Mouse (Mus musculus) midbrain, embryonic 14.5 days (tissue): ENCODE measurements at regions not wholly inside any gene's neighbourhood (a gene's known extent, or its start where the extent isn't known, plus 50 kb on each side); places are given as distances from the start of the nearest gene placed in this dataset.

Source experiments
- ATAC-seq: fragments of 200-750 bp; cut with Nextera tagmentation; 2 replicates; pipeline ENCODE4 v1.8.0; 2017; ENCODE audit warnings: moderate number of reproducible peaks, moderate library complexity; ENCODE audit not compliant: low FRiP score, low TSS enrichment
- DNase-seq: peaks from one replicate; pipeline ENCODE4 v3.0.0-alpha.2; 2015
- H3K27ac ChIP-seq: fragments of 300-500 bp; sonication (generic); replicated peaks from 2 replicates; pipeline ENCODE4 v1.5.1; 2014; ENCODE audit warnings: mild to moderate bottlenecking, low read depth, low read length, moderate library complexity
- H3K27me3 ChIP-seq: fragments of 300-500 bp; sonication (generic); 2 replicates; pipeline ENCODE4 v1.6.1; 2014; ENCODE audit warnings: low read length, control low read depth, mixed read lengths; ENCODE audit not compliant: control insufficient read depth, insufficient read depth
- H3K36me3 ChIP-seq: fragments of 300-500 bp; sonication (generic); 2 replicates; pipeline ENCODE4 v1.6.1; 2014; ENCODE audit warnings: low read length, control low read depth; ENCODE audit not compliant: control insufficient read depth, insufficient read depth
- H3K4me1 ChIP-seq: fragments of 300-500 bp; sonication (generic); 2 replicates; pipeline ENCODE4 v1.6.1; 2014; ENCODE audit warnings: mild to moderate bottlenecking, antibody characterized with exemption, low read length, control low read depth; ENCODE audit not compliant: control insufficient read depth, insufficient read depth
- H3K4me2 ChIP-seq: fragments of 300-500 bp; sonication (generic); 2 replicates; pipeline ENCODE4 v1.6.1; 2014; ENCODE audit warnings: mild to moderate bottlenecking, low read length, moderate library complexity
- H3K4me3 ChIP-seq: fragments of 300-500 bp; sonication (generic); replicated peaks from 2 replicates; pipeline ENCODE4 v1.5.1; 2014; ENCODE audit warnings: low read depth, low read length
- H3K9ac ChIP-seq: fragments of 300-500 bp; sonication (generic); replicated peaks from 2 replicates; pipeline ENCODE4 v1.6.1; 2014; ENCODE audit warnings: mild to moderate bottlenecking, low read length, moderate library complexity
- H3K9me3 ChIP-seq: fragments of 300-500 bp; sonication (generic); 2 replicates; pipeline ENCODE4 v1.6.1; 2016; ENCODE audit warnings: low read length, control low read depth, mixed read lengths; ENCODE audit not compliant: control insufficient read depth
- WGBS: fragments of 180-500 bp; shearing (Covaris S2); extraction: QIAGEN DNeasy Blood & Tissue Kit; methylation state at CpG from one replicate; pipeline ENCODE4 v1.1.7; 2014; 5-methylcytosine and 5-hydroxymethylcytosine counted together

DNA sequence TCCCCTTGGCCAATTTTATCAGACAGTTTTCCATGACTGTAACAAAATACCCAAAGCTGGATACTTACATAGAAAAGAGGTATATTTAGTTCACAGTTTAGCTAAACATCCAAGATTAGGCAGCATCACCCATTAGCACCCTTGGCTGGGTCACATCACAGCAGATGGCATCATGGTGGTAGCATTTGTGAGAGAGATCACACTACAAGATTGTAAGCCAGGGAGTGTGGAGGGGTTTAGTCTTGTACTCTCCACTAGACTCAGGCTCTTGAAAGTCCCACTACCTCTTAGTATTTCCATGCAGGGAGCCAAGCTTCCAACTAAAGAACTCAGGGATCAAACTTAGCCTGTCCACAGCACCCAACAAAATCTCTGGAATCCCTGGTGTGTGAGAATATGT is 218.2 kb downstream of the Sec61b start:
- no peak for ATAC-seq

GRCm38 (mm10) chr4:47693221-47693620 is 218.8 kb downstream of the Sec61b start:
- H3K27ac ChIP-seq: no peak overlapping the region
- H3K4me3 ChIP-seq: no peak overlapping the region
- no peak for ATAC-seq
- H3K27me3 ChIP-seq: no peaks in the 10 kb centered on the region
- no peak overlapping the region for H3K9ac ChIP-seq
- DNase-seq: no peak
- H3K9me3 ChIP-seq: no peaks in the 10 kb centered on the region
- no peaks in the 10 kb centered on the region for H3K36me3 ChIP-seq
- H3K4me2 ChIP-seq: no peak overlapping the region
- H3K4me1 ChIP-seq: no peaks in the 10 kb centered on the region
- 84% methylated on average over 12 of the region's 12 CpGs for WGBS

More for the DNA sequence above, 218.2 kb downstream of the Sec61b start:
- DNase-seq: no peak
- Histone ChIP-seq H3K9ac (no peak overlapping the region), H3K4me1 (no peaks in the 10 kb centered on the region), H3K27ac (no peak overlapping the region), H3K4me2 (no peak overlapping the region), H3K27me3 (no peaks in the 10 kb centered on the region), H3K9me3 (no peaks in the 10 kb centered on the region), H3K36me3 (no peaks in the 10 kb centered on the region), H3K4me3 (no peak overlapping the region)

DNA sequence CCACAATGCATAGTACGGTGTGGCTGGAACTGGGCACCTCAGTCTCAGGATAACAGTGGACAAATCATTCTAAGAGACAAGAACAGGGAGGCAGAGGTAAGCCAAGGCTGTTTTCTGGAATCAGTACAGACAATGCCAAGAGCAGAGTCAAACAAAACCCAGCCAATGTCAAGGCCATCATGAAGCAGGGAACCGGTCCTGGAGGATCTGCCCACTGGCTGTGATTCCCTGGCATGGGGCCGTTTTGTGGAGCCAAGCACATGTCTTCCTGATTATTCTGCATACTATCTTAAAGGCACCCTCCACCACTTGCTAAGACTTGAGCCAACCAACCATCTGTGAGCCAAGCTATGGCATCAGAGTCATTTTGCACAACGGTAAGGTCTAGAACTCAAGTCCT is 222.6 kb downstream of the Sec61b start:
- Histone ChIP-seq H3K4me1 (no peaks in the 10 kb centered on the region), H3K27ac (no peak overlapping the region), H3K4me2 (no peak overlapping the region), H3K9me3 (no peaks in the 10 kb centered on the region), H3K27me3 (no peaks in the 10 kb centered on the region), H3K4me3 (no peak overlapping the region), H3K36me3 (no peaks in the 10 kb centered on the region), H3K9ac (no peak overlapping the region)
- DNase-seq (no peak), ATAC-seq (no peak)
- 75% methylated on average over 4 of the region's 4 CpGs for WGBS

- WGBS: 40% methylated on average over 4 of the region's 4 CpGs
- H3K27ac ChIP-seq: no peak overlapping the region; the same call in 1 of the 2 replicates
- no peaks in the 10 kb centered on the region for H3K9me3 ChIP-seq
- no peak overlapping the region for H3K4me2 ChIP-seq
- DNase-seq (peak; percentile 68), ATAC-seq (peak; percentile 20; the same call in 1 of the 2 replicates)
- no peaks in the 10 kb centered on the region for H3K36me3 ChIP-seq
- no peak overlapping the region for H3K9ac ChIP-seq
- no peaks in the 10 kb centered on the region for H3K4me1 ChIP-seq
- H3K27me3 ChIP-seq: no peaks in the 10 kb centered on the region
- no peak overlapping the region for H3K4me3 ChIP-seq
Measured at GRCm38 (mm10) chr4:47698514-47698913, 224.1 kb downstream of the Sec61b start.

DNA sequence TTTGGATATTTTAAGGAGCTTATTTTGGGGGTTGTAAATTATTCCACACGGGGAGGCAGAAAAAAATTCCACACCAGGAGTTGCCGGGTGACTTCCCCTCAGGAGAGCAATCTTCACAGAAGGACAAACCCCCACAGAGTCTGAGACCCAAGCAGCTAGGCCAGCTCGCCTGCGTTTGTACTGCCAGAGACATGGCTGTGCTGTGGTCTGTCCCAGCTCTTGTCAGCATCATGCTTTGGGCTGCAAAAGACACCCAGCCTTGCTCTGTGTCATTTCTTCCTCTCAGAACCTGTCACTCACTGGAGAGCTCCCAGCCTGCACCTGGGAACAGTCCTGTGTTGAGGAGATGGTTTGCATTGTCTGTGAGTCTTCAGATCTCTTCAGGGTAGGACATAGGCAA is 224.5 kb downstream of the Sec61b start:
- Histone ChIP-seq H3K9ac (no peak overlapping the region), H3K4me3 (no peak overlapping the region), H3K4me2 (no peak overlapping the region), H3K27ac (peak overlapping the region; percentile 56), H3K4me1 (no peaks in the 10 kb centered on the region), H3K27me3 (no peaks in the 10 kb centered on the region), H3K9me3 (no peaks in the 10 kb centered on the region), H3K36me3 (no peaks in the 10 kb centered on the region)
- ATAC-seq (no peak), DNase-seq (peak; percentile 51)
- 31% methylated on average over 4 of the region's 4 CpGs for WGBS

DNA sequence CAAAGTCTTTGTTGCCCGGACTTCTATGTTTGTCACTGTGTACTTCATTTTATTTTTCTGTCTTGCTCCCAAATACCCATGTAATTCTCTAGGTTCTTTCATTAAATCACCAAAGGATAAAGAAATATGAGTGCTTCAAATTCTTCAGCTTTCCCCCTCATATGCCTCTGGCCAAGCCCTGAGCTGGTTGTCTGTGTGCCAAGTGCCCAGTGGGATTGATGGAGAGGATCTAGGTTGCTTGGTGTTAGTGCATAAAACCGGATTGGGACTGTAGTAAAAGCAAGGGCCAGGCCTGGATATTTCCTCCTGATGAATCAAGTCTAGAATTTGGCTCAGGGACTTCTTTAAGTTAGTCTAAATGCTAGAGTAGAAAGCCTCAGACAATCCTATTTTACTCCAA is 229.0 kb downstream of the Sec61b start:
- DNase-seq (no peak), ATAC-seq (no peak)
- Histone ChIP-seq H3K4me2 (no peak overlapping the region), H3K4me1 (no peaks in the 10 kb centered on the region), H3K4me3 (no peak overlapping the region), H3K9me3 (no peaks in the 10 kb centered on the region), H3K27me3 (no peaks in the 10 kb centered on the region), H3K27ac (no peak overlapping the region), H3K9ac (no peak overlapping the region), H3K36me3 (no peaks in the 10 kb centered on the region)
- 92% methylated on average over 2 of the region's 2 CpGs for WGBS

GRCm38 (mm10) chr4:47704607-47705006 is 230.1 kb downstream of the Sec61b start:
- Histone ChIP-seq H3K9ac (no peak overlapping the region), H3K4me3 (no peak overlapping the region), H3K36me3 (no peaks in the 10 kb centered on the region), H3K27me3 (no peaks in the 10 kb centered on the region), H3K9me3 (no peaks in the 10 kb centered on the region), H3K27ac (no peak overlapping the region), H3K4me1 (no peaks in the 10 kb centered on the region), H3K4me2 (no peak overlapping the region)
- no peak for ATAC-seq
- 88% methylated on average over 4 of the region's 4 CpGs for WGBS
- DNase-seq: no peak

DNA sequence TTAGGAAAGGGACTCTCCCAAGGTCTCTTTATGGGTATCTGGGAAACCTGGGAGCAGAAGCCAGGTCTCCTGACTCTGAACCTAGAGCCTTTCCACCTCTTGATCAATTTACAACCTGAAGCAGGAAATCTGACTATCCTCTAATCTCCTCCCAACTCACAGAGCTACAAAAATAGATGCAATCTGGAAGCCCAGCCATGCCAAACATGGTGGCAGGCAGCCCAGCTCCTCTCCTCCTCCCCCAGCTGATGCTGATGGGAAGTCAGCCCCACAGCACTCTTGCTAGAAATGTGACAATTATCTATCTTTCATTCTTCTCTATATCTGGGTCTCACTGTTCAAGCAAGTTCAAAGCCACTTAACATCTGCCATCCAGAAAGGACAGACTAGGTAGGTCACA is 233.5 kb downstream of the Sec61b start:
- no peaks in the 10 kb centered on the region for H3K9me3 ChIP-seq
- H3K4me3 ChIP-seq: no peak overlapping the region
- DNase-seq: no peak
- H3K9ac ChIP-seq: no peak overlapping the region
- H3K4me1 ChIP-seq: no peaks in the 10 kb centered on the region
- no peak overlapping the region for H3K27ac ChIP-seq
- ATAC-seq: no peak
- no peaks in the 10 kb centered on the region for H3K27me3 ChIP-seq
- no peaks in the 10 kb centered on the region for H3K36me3 ChIP-seq
- H3K4me2 ChIP-seq: no peak overlapping the region

- H3K36me3 ChIP-seq: no peaks in the 10 kb centered on the region
- no peak overlapping the region for H3K9ac ChIP-seq
- no peak for ATAC-seq
- H3K4me1 ChIP-seq: no peaks in the 10 kb centered on the region
- no peak overlapping the region for H3K4me3 ChIP-seq
- H3K4me2 ChIP-seq: no peak overlapping the region
- H3K27me3 ChIP-seq: no peaks in the 10 kb centered on the region
- H3K27ac ChIP-seq: no peak overlapping the region
- no peaks in the 10 kb centered on the region for H3K9me3 ChIP-seq
- 68% methylated on average over 7 of the region's 7 CpGs for WGBS
- peak; percentile 7 for DNase-seq
Measured at GRCm38 (mm10) chr4:47713387-47713786, 238.9 kb downstream of the Sec61b start.
